Mouse (Mus musculus) testis, adult 2 months (tissue): Measurements from ENCODE around the gene Oas1d.

Source experiments
- CTCF ChIP-seq: fragments of 200-500 bp; IDR thresholded peaks from 2 replicates; pipeline ENCODE4 v1.5.1; 2012; ENCODE audit warnings: low read depth, mild to moderate bottlenecking, inconsistent platforms, low read length, moderate library complexity; ENCODE audit not compliant: control insufficient read depth, insufficient read depth, insufficient replicate concordance
- POLR2A ChIP-seq: fragments of 200-500 bp; IDR thresholded peaks from 2 replicates; pipeline ENCODE4 v1.6.1; 2012; ENCODE audit warnings: low read depth, mild to moderate bottlenecking, inconsistent platforms, low read length, moderate library complexity; ENCODE audit not compliant: control insufficient read depth

DNA sequence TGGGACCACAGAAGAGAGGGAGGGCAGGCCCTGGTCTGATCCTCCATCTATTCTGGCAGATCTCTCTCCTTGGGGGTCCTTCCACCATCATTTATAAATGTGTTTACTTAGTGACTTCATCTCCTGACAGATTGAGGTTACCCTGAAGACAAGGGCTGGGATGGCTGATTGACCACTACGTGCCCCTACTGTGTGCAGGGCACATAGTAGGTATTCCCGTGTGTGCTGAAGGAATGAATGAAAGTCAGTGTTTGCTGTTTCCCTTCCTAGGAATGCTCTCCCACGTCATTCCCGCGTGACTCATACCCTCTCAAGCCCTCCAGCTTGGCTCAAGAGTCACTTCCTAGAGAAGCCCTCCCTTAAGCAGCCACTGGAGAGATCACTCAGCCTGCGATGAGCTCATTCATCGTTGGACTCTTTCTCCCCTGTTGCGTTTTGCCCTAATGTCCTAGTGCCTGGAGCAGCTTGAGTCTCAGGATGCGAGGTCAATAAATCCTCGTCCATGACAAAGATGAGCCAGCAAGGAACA lies 38.0 kb downstream of the Oas1d start:
- TF ChIP-seq CTCF (no peak), POLR2A (no peak)
